Mouse (Mus musculus) limb, embryonic 14.5 days (tissue): ENCODE data around the gene Zdhhc25. TPM values are rescaled to one million over a fixed set of nuclear protein-coding genes. Genes with fewer than 3 reads are reported as not detected.

Experiments
- ATAC-seq: fragments of 200-750 bp; cut with Nextera tagmentation; 2 replicates; pipeline ENCODE4 v1.8.0; 2017; ENCODE audit warnings: low read depth, moderate number of reproducible peaks, moderate TSS enrichment; ENCODE audit not compliant: low FRiP score
- DNase-seq: peaks from one replicate; pipeline ENCODE4 v3.0.0-alpha.2; 2015; ENCODE audit warnings: low spot score
- H3K27ac ChIP-seq: fragments of 300-500 bp; sonication (generic); replicated peaks from 2 replicates; pipeline ENCODE4 v1.5.1; 2014; ENCODE audit warnings: low read depth, mild to moderate bottlenecking, low read length, moderate library complexity, mixed read lengths
- H3K27me3 ChIP-seq: fragments of 300-500 bp; sonication (generic); 2 replicates; pipeline ENCODE4 v1.6.1; 2014; ENCODE audit warnings: low read length, mixed read lengths; ENCODE audit not compliant: control insufficient read depth, insufficient read depth
- H3K36me3 ChIP-seq: fragments of 300-500 bp; sonication (generic); 2 replicates; pipeline ENCODE4 v1.6.1; 2014; ENCODE audit warnings: mild to moderate bottlenecking, low read length, moderate library complexity, mixed read lengths; ENCODE audit not compliant: control insufficient read depth, insufficient read depth
- H3K4me1 ChIP-seq: fragments of 300-500 bp; sonication (generic); 2 replicates; pipeline ENCODE4 v1.6.1; 2014; ENCODE audit warnings: antibody characterized with exemption, low read length, mixed read lengths; ENCODE audit not compliant: control insufficient read depth, insufficient read depth
- H3K4me2 ChIP-seq: fragments of 300-500 bp; sonication (generic); replicated peaks from 2 replicates; pipeline ENCODE4 v1.6.1; 2014; ENCODE audit warnings: low read depth, mild to moderate bottlenecking, low read length, moderate library complexity; ENCODE audit not compliant: severe bottlenecking
- H3K4me3 ChIP-seq: fragments of 300-500 bp; sonication (generic); replicated peaks from 2 replicates; pipeline ENCODE4 v1.5.1; 2014; ENCODE audit warnings: low read length
- H3K9ac ChIP-seq: fragments of 300-500 bp; sonication (generic); 2 replicates; pipeline ENCODE4 v1.6.1; 2014; ENCODE audit warnings: mild to moderate bottlenecking, low read depth, low read length, moderate library complexity; ENCODE audit not compliant: severe bottlenecking
- H3K9me3 ChIP-seq: fragments of 300-500 bp; sonication (generic); 2 replicates; pipeline ENCODE4 v1.6.1; 2016; ENCODE audit warnings: low read length; ENCODE audit not compliant: control insufficient read depth
- POLR2A ChIP-seq: fragments of 200-500 bp; IDR thresholded peaks from 2 replicates; pipeline ENCODE4 v1.8.0; 2012; ENCODE audit warnings: inconsistent platforms, mild to moderate bottlenecking, moderate library complexity, borderline replicate concordance; ENCODE audit not compliant: insufficient read depth, insufficient read length; ENCODE audit errors: extremely low read depth
- WGBS: fragments of 180-500 bp; shearing (Covaris S2); extraction: QIAGEN DNeasy Blood & Tissue Kit; methylation state at CpG from one replicate; pipeline ENCODE4 v1.1.7; 2014; 5-methylcytosine and 5-hydroxymethylcytosine counted together
- polyA plus RNA-seq, 2 experiments: library from polyadenylated mRNA; depleted of rRNA in 1 of 2; stranded (reverse) in 1 of 2; unstranded in 1 of 2; fragments of >200 nt; fragmentation: Nextera tagmentation in 1 of 2; extraction: Ambion mirVana in 1 of 2; gene quantifications; 2 replicates each; pipeline versions ENCODE4 v1.2.1 to v1.2.3; 2012 to 2014

Zdhhc25 gene
- polyA plus RNA-seq, 2 experiments = not detected

GRCm38 (mm10) chr15:88565307-88565706 lies 34.8 kb upstream of the Zdhhc25 start:
- H3K36me3 ChIP-seq = no peaks in the 10 kb centered on the region
- no peaks in the 10 kb centered on the region for H3K9me3 ChIP-seq
- no peak for ATAC-seq
- H3K4me2 ChIP-seq = no peak overlapping the region
- no peaks in the 10 kb centered on the region for H3K4me1 ChIP-seq
- no peak for DNase-seq
- WGBS = 77% methylated on average over 9 of the region's 9 CpGs
- no peak overlapping the region for H3K9ac ChIP-seq
- H3K4me3 ChIP-seq = no peak overlapping the region
- H3K27me3 ChIP-seq = peaks cover 9% of the 10 kb centered on the region; the same call in 1 of the 2 replicates
- no peak for TF ChIP-seq POLR2A
- H3K27ac ChIP-seq = no peak overlapping the region

GRCm38 (mm10) chr15:88565806-88566205 lies 34.3 kb upstream of the Zdhhc25 start:
- 53% methylated on average over 4 of the region's 4 CpGs for WGBS
- Histone ChIP-seq H3K4me1 (no peaks in the 10 kb centered on the region), H3K27ac (no peak overlapping the region), H3K36me3 (no peaks in the 10 kb centered on the region), H3K27me3 (peaks cover 9% of the 10 kb centered on the region; the same call in 1 of the 2 replicates), H3K9ac (no peak overlapping the region), H3K9me3 (no peaks in the 10 kb centered on the region), H3K4me2 (no peak overlapping the region), H3K4me3 (no peak overlapping the region)
- ATAC-seq (no peak), DNase-seq (no peak)
- no peak for TF ChIP-seq POLR2A

GRCm38 (mm10) chr15:88570697-88571096 lies 29.4 kb upstream of the Zdhhc25 start:
- H3K9ac ChIP-seq = no peak overlapping the region
- H3K4me1 ChIP-seq = no peaks in the 10 kb centered on the region
- no peak for DNase-seq
- H3K4me2 ChIP-seq = no peak overlapping the region
- H3K36me3 ChIP-seq = no peaks in the 10 kb centered on the region
- no peak overlapping the region for H3K27ac ChIP-seq
- no peaks in the 10 kb centered on the region for H3K9me3 ChIP-seq
- no peak for TF ChIP-seq POLR2A
- H3K4me3 ChIP-seq = no peak overlapping the region
- H3K27me3 ChIP-seq = no peaks in the 10 kb centered on the region
- 79% methylated on average over 17 of the region's 17 CpGs for WGBS
- ATAC-seq = no peak

GRCm38 (mm10) chr15:88579461-88579860 lies 20.6 kb upstream of the Zdhhc25 start:
- H3K36me3 ChIP-seq = no peaks in the 10 kb centered on the region
- no peaks in the 10 kb centered on the region for H3K27me3 ChIP-seq
- no peaks in the 10 kb centered on the region for H3K4me1 ChIP-seq
- no peak overlapping the region for H3K4me3 ChIP-seq
- no peak overlapping the region for H3K27ac ChIP-seq
- WGBS = 86% methylated on average over 6 of the region's 6 CpGs
- no peak for DNase-seq
- no peaks in the 10 kb centered on the region for H3K9me3 ChIP-seq
- ATAC-seq = no peak
- H3K4me2 ChIP-seq = no peak overlapping the region
- no peak overlapping the region for H3K9ac ChIP-seq
- TF ChIP-seq POLR2A = no peak

DNA sequence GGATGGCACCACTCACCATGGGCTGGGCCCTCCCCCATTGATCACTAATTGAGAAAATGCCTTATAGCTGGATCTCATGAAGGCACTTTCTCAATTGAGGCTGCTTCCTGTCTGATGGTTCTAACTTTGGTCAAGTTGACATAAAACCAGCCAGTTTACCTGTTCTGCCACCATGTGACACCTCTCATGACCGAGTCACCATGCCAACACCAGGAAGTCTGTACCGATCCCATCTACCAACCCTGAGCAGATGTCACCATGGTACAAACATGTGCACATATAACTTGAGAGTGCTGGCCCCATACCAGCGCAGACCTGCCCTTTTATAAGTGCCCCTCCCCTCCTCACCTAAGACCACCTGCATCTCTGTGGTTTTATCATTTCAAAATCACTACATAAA lies 2.4 kb downstream of the Zdhhc25 start:
- Histone ChIP-seq H3K36me3 (no peaks in the 10 kb centered on the region), H3K27ac (no peak overlapping the region), H3K4me1 (no peaks in the 10 kb centered on the region), H3K4me2 (no peak overlapping the region), H3K9me3 (no peaks in the 10 kb centered on the region), H3K4me3 (no peak overlapping the region), H3K27me3 (no peaks in the 10 kb centered on the region), H3K9ac (no peak overlapping the region)
- no peak for ATAC-seq
- no peak for DNase-seq
- TF ChIP-seq POLR2A = no peak
- 88% methylated on average over 3 of the region's 3 CpGs for WGBS
